Mouse (Mus musculus) common myeloid progenitor, adult 5-6 weeks (primary cell): Measurements from ENCODE around the gene Pom121. TPM values are rescaled to one million over a fixed set of nuclear protein-coding genes. Genes with fewer than 3 reads are reported as not detected.

Experiments
- total RNA-seq: library from RNA; stranded (forward); fragments of 200-1000, 187-1606 nt; gene quantifications from 2 replicates; pipeline ENCODE4 v1.2.3, GENCODE M21; 2017

Gene Pom121
- total RNA-seq, 1 experiment from 2014 or later = 19.6 TPM

Other genes starting within 250 kb of the Pom121 start
- 12.7 and 18.0 TPM in 2 replicates for gene Tbl2, start 244.9 kb downstream of the Pom121 start, total RNA-seq
- 30.3 and 32.8 TPM in 2 replicates for gene Bcl7b, start 226.3 kb downstream of the Pom121 start, total RNA-seq
- gene Baz1b, start 207.3 kb downstream of the Pom121 start, total RNA-seq = 168 and 188 TPM in 2 replicates
- 0.14 and 0.29 TPM in 2 replicates for gene Fzd9, start 143.3 kb downstream of the Pom121 start, total RNA-seq
- gene Fkbp6, start 44.5 kb downstream of the Pom121 start, total RNA-seq = not detected in 2 replicates
- gene Trim50, start 41.3 kb downstream of the Pom121 start, total RNA-seq = not detected in 2 replicates
- gene Nsun5, start 24.6 kb downstream of the Pom121 start, total RNA-seq = 16.8 and 23.2 TPM in 2 replicates
- gene Hip1, start 150.6 kb upstream of the Pom121 start, total RNA-seq = 4.2 and 8.5 TPM in 2 replicates
- not detected in 2 replicates for gene Ccl26, start 169.0 kb upstream of the Pom121 start, total RNA-seq
- gene Ccl24, start 178.5 kb upstream of the Pom121 start, total RNA-seq = not detected in 2 replicates
- 12.4 and 14.0 TPM in 2 replicates for gene Rhbdd2, start 238.1 kb upstream of the Pom121 start, total RNA-seq